Mouse (Mus musculus): Measurements from ENCODE around the gene Dnajb14. TPM values are rescaled to one million over a fixed set of nuclear protein-coding genes. Genes with fewer than 3 reads are reported as not detected.

The Dnajb14 gene
- polyA plus RNA-seq, 1 experiment, result 2.9 TPM

DNA sequence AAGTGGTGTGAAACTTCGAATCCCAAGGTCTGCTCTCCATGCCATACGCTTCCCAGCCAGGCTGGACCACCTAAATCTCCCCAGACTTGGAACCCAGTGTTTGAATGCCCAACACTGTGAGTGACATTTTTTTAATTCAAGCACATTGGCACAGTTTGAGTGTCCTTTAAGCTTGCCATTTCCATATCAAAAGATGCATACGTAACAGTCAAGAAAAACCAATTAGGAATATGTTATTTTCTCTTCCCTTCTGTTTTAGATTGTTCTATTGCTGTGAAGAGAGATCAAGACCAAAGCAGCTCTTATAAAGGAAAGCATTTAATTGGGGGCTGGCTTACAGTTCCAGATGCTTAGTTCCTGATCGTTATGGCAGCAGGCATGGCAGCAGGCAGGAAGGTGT is 6.0 kb upstream of the Dnajb14 start:
- WGBS, result 98% methylated on average over 4 of the region's 4 CpGs
- Histone ChIP-seq H3K27me3 (ENCODE audit: control insufficient read depth, insufficient read depth, low read length) (no peaks in the 10 kb centered on the region), H3K36me3 (ENCODE audit: control insufficient read depth, insufficient read depth, low read length) (no peaks in the 10 kb centered on the region), H3K4me1 (replicated peaks; ENCODE audit: control insufficient read depth, insufficient read depth, low read length) (no peaks in the 10 kb centered on the region), H3K27ac (ENCODE audit: control insufficient read depth, insufficient read depth, low read length) (no peak overlapping the region), H3K4me3 (ENCODE audit: control insufficient read depth, insufficient read depth, low read length) (no peak overlapping the region)
- no peak for DNase-seq
- TF ChIP-seq POLR2A (IDR thresholded peaks at IDR 0.05; ENCODE audit: control insufficient read depth, extremely low read depth, insufficient read depth, low read length, poor library complexity) (no peak), CTCF (IDR thresholded peaks at IDR 0.05; ENCODE audit: borderline replicate concordance, control insufficient read depth, extremely low read depth, insufficient read depth, low read length, poor library complexity) (no peak)

DNA sequence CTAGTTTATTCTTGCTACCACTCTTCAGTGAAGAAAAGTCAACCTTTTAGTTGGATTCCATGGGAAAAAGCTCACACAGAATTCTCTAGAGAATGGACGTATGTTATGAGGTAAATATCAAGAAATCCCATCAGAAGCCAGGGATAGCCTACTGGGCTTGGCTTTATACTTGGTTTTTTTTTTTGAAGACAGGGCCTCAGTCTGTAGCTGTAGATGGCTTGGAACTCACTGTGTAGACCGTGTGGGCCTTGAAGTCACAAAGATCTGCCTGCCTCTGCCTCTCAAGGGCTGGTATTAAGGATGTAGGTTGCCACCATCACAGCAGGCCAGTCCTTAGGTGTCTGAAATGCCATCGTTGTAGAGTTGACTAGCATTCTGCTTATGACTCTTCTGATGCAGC is 4.9 kb upstream of the Dnajb14 start:
- H3K27ac ChIP-seq (ENCODE audit: control insufficient read depth, insufficient read depth, low read length), result no peak overlapping the region
- WGBS, result 97% methylated on average over 3 of the region's 3 CpGs
- TF ChIP-seq POLR2A (IDR thresholded peaks at IDR 0.05; ENCODE audit: control insufficient read depth, extremely low read depth, insufficient read depth, low read length, poor library complexity) (no peak), CTCF (IDR thresholded peaks at IDR 0.05; ENCODE audit: borderline replicate concordance, control insufficient read depth, extremely low read depth, insufficient read depth, low read length, poor library complexity) (no peak)
- no peak for DNase-seq
- no peaks in the 10 kb centered on the region for H3K27me3 ChIP-seq (ENCODE audit: control insufficient read depth, insufficient read depth, low read length)
- no peaks in the 10 kb centered on the region for H3K36me3 ChIP-seq (ENCODE audit: control insufficient read depth, insufficient read depth, low read length)
- peaks cover 4% of the 10 kb centered on the region; the same call in 1 of the 2 replicates for H3K4me1 ChIP-seq (replicated peaks; ENCODE audit: control insufficient read depth, insufficient read depth, low read length)
- H3K4me3 ChIP-seq (ENCODE audit: control insufficient read depth, insufficient read depth, low read length), result no peak overlapping the region

DNA sequence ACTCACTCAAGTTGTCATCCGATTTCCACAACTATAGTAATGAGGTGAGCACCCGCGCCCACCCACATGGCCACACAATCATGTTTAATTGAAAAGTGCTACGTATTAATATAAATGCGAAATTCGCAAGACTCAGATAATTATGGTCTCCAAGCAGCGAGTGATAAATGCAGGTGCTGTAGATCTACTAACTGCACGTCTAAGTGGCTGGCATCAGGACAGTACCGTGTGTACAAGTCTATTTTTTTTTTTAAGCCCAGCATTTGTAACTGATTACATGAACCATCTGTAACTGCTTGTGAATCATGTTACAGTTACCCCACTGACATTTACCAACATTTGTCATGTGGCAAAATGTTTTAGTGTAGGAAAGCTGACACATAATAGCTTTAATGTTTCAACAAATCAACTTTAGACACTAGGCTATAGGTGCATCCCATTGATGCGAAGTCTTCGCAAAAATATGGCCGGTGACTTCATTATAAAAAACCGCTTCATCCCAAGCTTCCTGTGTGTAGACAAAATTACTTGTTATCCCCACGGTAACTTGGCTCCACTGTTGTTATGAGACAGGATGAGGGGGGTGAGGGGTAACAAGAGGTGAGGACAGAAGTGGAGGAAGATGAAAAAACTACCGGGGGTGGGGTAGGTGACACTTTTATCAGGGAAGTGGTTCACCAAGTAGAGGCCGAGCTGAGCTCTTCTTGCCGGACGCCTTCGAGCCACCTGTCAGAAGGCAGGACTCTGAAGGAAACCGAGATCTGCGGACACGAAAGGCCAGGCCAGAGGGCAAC is 3.9 kb upstream of the Dnajb14 start:
- no peak for TF ChIP-seq CTCF (IDR thresholded peaks at IDR 0.05; ENCODE audit: borderline replicate concordance, control insufficient read depth, extremely low read depth, insufficient read depth, low read length, poor library complexity)
- TF ChIP-seq POLR2A (IDR thresholded peaks at IDR 0.05; ENCODE audit: control insufficient read depth, extremely low read depth, insufficient read depth, low read length, poor library complexity), result no peak
- Histone ChIP-seq H3K4me3 (ENCODE audit: control insufficient read depth, insufficient read depth, low read length) (peak overlapping the region; percentile 53), H3K27me3 (ENCODE audit: control insufficient read depth, insufficient read depth, low read length) (no peaks in the 10 kb centered on the region), H3K36me3 (ENCODE audit: control insufficient read depth, insufficient read depth, low read length) (no peaks in the 10 kb centered on the region), H3K4me1 (replicated peaks; ENCODE audit: control insufficient read depth, insufficient read depth, low read length) (peaks cover 4% of the 10 kb centered on the region; the same call in 1 of the 2 replicates), H3K27ac (ENCODE audit: control insufficient read depth, insufficient read depth, low read length) (peak overlapping the region; percentile 67)
- WGBS, result 36% methylated on average over 22 of the region's 22 CpGs
- DNase-seq, result no peak

DNA sequence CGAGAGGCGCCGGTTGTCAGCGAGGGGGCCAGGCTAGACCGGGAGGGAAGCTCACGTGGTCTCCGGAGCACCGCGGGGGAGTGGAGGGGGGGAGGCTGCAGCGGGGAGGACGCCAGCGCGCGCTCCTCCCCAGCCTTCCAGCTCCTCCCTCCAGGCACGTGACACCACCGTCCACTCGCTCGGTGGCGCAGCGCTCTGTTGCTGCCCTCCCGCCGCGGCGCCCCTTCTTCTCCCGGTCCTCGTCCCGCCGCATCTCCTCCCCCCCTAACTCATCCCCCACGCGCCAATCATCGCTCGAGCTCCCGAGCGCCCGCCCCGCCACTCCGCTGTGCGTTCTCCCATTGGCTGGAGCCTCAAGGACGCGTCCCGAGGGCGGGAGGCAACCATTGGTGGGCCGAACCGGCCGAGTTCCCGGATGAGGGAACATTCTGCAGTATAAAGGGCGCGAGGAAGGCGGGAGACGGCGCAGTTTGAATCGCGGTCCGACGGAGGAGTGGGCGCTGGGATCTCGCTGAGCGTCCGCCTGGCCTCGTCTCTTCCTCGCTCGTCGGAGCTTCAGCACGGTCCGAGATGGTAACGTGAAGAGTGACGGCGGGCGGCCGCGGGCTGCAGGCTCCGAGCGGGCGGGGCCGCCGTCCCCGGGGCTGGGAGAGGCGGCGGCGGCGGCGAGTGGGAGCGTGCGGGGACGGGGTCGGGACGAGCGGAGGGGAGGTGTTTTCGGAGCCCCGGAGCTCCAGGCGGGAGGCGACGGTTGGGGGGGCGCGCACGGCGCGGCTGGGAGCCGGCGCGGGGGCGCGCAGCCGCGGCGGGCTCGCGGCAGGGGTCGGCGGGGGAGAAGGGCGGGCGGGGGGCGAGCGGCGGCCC is 3.1 kb upstream of the Dnajb14 start, which contains the start of gene H2afz:
Gene H2afz, plus strand, starts transcription at position 364 of the 864 bp plus-strand sequence.
- Histone ChIP-seq H3K4me3 (ENCODE audit: control insufficient read depth, insufficient read depth, low read length) (peak within 1 kb of the TSS; percentile 98), H3K4me1 (replicated peaks; ENCODE audit: control insufficient read depth, insufficient read depth, low read length) (peaks cover 4% of the 10 kb centered on the region; the same call in 1 of the 2 replicates), H3K27ac (ENCODE audit: control insufficient read depth, insufficient read depth, low read length) (peak within 1 kb of the TSS; percentile 67), H3K27me3 (ENCODE audit: control insufficient read depth, insufficient read depth, low read length) (no peaks in the 10 kb centered on the region), H3K36me3 (ENCODE audit: control insufficient read depth, insufficient read depth, low read length) (no peaks in the 10 kb centered on the region)
- WGBS, result 3% methylated on average over 100 of the region's 115 CpGs
- peak; percentile 99 for DNase-seq
- TF ChIP-seq POLR2A (IDR thresholded peaks at IDR 0.05; ENCODE audit: control insufficient read depth, extremely low read depth, insufficient read depth, low read length, poor library complexity) (peak; percentile 91), CTCF (IDR thresholded peaks at IDR 0.05; ENCODE audit: borderline replicate concordance, control insufficient read depth, extremely low read depth, insufficient read depth, low read length, poor library complexity) (peak; percentile 17; the same call in 1 of the 2 replicates)

DNA sequence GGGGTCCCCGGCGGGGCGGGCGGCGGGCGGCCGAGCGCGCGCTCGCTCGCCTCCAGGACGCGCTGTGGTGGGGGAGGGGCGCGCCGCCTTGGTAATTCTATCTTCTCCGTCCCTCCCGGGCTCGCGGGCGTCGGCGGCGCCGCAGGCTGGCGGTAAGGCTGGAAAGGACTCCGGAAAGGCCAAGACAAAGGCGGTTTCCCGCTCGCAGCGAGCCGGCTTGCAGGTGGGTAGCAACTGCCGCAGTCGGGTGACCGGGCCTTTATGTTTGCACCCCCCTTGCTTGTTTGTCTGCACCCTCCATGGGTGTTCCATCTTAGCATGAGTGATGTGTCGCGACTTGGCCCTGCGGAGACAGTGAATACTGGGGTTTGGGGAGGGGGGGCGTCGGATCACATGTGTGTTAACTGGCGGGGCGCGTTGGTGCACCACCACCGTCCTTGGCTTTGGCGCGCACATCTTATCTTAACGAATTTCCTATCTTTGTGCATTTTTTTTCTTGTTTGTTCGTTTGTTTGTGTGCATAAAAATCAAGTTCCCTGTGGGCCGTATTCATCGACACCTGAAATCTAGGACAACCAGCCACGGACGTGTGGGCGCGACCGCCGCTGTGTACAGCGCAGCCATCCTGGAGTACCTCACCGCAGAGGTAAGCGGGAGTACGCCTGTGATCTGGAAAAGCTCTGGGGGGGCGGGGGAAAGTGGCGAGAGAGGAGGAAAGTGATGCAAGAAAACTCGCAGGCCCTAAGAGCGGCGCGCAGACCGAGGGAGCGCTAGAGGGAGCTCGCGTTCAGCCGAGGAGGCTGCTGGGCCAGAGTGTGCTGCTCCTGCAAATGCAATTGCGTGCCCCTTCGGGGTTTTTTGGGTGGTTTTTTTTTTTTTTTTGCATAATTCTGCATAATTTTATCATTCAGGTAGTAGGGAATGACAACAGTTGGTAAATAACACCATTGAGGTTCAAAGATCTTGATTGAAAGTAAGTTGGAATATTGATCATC is 2.2 kb upstream of the Dnajb14 start:
- Histone ChIP-seq H3K36me3 (ENCODE audit: control insufficient read depth, insufficient read depth, low read length) (no peaks in the 10 kb centered on the region), H3K4me3 (ENCODE audit: control insufficient read depth, insufficient read depth, low read length) (peak overlapping the region; percentile 98), H3K27ac (ENCODE audit: control insufficient read depth, insufficient read depth, low read length) (peak overlapping the region; percentile 67), H3K4me1 (replicated peaks; ENCODE audit: control insufficient read depth, insufficient read depth, low read length) (peaks cover 4% of the 10 kb centered on the region; the same call in 1 of the 2 replicates), H3K27me3 (ENCODE audit: control insufficient read depth, insufficient read depth, low read length) (no peaks in the 10 kb centered on the region)
- WGBS, result under 1% methylated on average over 74 of the region's 74 CpGs
- TF ChIP-seq CTCF (IDR thresholded peaks at IDR 0.05; ENCODE audit: borderline replicate concordance, control insufficient read depth, extremely low read depth, insufficient read depth, low read length, poor library complexity) (peak; percentile 78), POLR2A (IDR thresholded peaks at IDR 0.05; ENCODE audit: control insufficient read depth, extremely low read depth, insufficient read depth, low read length, poor library complexity) (no peak)
- peak; percentile 87 for DNase-seq

All from thymus, adult 2 months (tissue).